In genomic region chr7:120960116-120960515, GRCm38 (mm10) we compare ENCODE assay signal across 25 mouse cellular contexts. TPM values are rescaled to one million over a fixed set of nuclear protein-coding genes. Genes with fewer than 3 reads are reported as not detected.
"Had no signal": no experiment of that assay in that cellular context is flagged by ENCODE, and none has a peak within 500 bp of the region (broad histone marks: within the 10 kb centered on the region; RNA-seq: fewer than 3 reads in every experiment).

No protein-coding gene starts in this region.

- H3K4me3 ChIP-seq: gastrocnemius, adult 2 months; heart, embryonic 10.5 days; heart, embryonic 12.5 days; intestine, embryonic 15.5 days; limb, embryonic 13.5 days; limb, embryonic 15.5 days had no signal

- H3K4me2 ChIP-seq: heart, embryonic 12.5 days; hindbrain, embryonic 14.5 days; intestine, embryonic 15.5 days; limb, embryonic 13.5 days; limb, embryonic 15.5 days had no signal

- H3K4me1 ChIP-seq: limb, embryonic 13.5 days; limb, embryonic 15.5 days had no signal

- DNase-seq: gastrocnemius, adult 2 months; gastrocnemius, postnatal 10 days; gastrocnemius, postnatal 25 days; heart, adult 18-20 months; heart, postnatal 10 days; heart, postnatal 36 days; kidney, adult 18-20 months; kidney, adult 8-10 months; layer of hippocampus, adult 9-11 months; layer of hippocampus, postnatal 36 days; left cerebral cortex, postnatal 4 days had no signal

- ATAC-seq: hindbrain, embryonic 16.5 days; inflammation-experienced regulatory T-cells, adult 6 months; intestine, embryonic 15.5 days had no signal

- H3K27ac ChIP-seq: gastrocnemius, adult 2 months; heart, embryonic 10.5 days; hindbrain, embryonic 14.5 days; intestine, embryonic 15.5 days; limb, embryonic 13.5 days; limb, embryonic 15.5 days had no signal

- H3K9me3 ChIP-seq: heart, embryonic 10.5 days; heart, embryonic 12.5 days; intestine, embryonic 15.5 days; limb, embryonic 13.5 days; limb, embryonic 15.5 days had no signal

- H3K9ac ChIP-seq: heart, embryonic 12.5 days; hindbrain, embryonic 14.5 days; intestine, embryonic 15.5 days; limb, embryonic 13.5 days; limb, embryonic 15.5 days had no signal

- H3K27me3 ChIP-seq: heart, embryonic 12.5 days; intestine, embryonic 15.5 days; limb, embryonic 13.5 days; limb, embryonic 15.5 days had no signal

RNA-seq across cellular contexts. Expression of gene Mfsd13b, which starts 22.2 kb away (rescaled TPM):
- total RNA-seq: gastrocnemius, adult 2 months; gastrocnemius, postnatal 10 days; gastrocnemius, postnatal 25 days; gastrocnemius, postnatal 4 days; granulocyte monocyte progenitor cell, adult 5-6 weeks; heart, adult 18-20 months; heart, adult 8-10 months; heart, postnatal 10 days; heart, postnatal 36 days; hematopoietic stem cell, adult 5-6 weeks; left cerebral cortex, postnatal 4 days; liver, adult 2 months had no signal
- polyA plus RNA-seq: hindbrain, embryonic 16.5 days; inflammation-experienced regulatory T-cells, adult 6 months; kidney, embryonic 14.5 days; liver, adult 2 months had no signal
